Mouse (Mus musculus): ENCODE results near the gene Pnpla7.

The Pnpla7 gene

GRCm38 (mm10) chr2:24976960-24977359, 1.1 kb downstream of the Pnpla7 start:
- in situ Hi-C loops (cut with MboI; ENCODE audit: unreplicated experiment in 2 of 2): no loop called here

GRCm38 (mm10) chr2:24987762-24988161, 11.9 kb downstream of the Pnpla7 start:
- in situ Hi-C loops (cut with MboI; ENCODE audit: unreplicated experiment in 2 of 2): no loop called here

- in situ Hi-C loops (cut with MboI; ENCODE audit: unreplicated experiment in 2 of 2): no loop called here
Measured at GRCm38 (mm10) chr2:24995332-24995731, 19.5 kb downstream of the Pnpla7 start.

GRCm38 (mm10) chr2:24996471-24996870, 20.6 kb downstream of the Pnpla7 start:
- in situ Hi-C loops (cut with MboI; ENCODE audit: unreplicated experiment in 2 of 2): no loop called here

GRCm38 (mm10) chr2:25000544-25001235, 24.9 kb downstream of the Pnpla7 start:
- in situ Hi-C loops (cut with MboI; ENCODE audit: unreplicated experiment in 2 of 2): no loop called here

GRCm38 (mm10) chr2:25003946-25004786, 28.3 kb downstream of the Pnpla7 start:
- in situ Hi-C loops (cut with MboI; ENCODE audit: unreplicated experiment in 2 of 2): no loop called here

GRCm38 (mm10) chr2:25006767-25007166, 30.9 kb downstream of the Pnpla7 start:
- in situ Hi-C loops (cut with MboI; ENCODE audit: unreplicated experiment in 2 of 2): no loop called here

- in situ Hi-C loops (cut with MboI; ENCODE audit: unreplicated experiment in 2 of 2): no loop called here
Measured at GRCm38 (mm10) chr2:25008250-25008649, 32.4 kb downstream of the Pnpla7 start.

- in situ Hi-C loops (cut with MboI; ENCODE audit: unreplicated experiment in 2 of 2): no loop called here
Measured at GRCm38 (mm10) chr2:25022678-25023077, 46.8 kb downstream of the Pnpla7 start.

GRCm38 (mm10) chr2:25025109-25025508, 49.3 kb downstream of the Pnpla7 start:
- in situ Hi-C loops (cut with MboI; ENCODE audit: unreplicated experiment in 2 of 2): no loop called here

- in situ Hi-C loops (cut with MboI; ENCODE audit: unreplicated experiment in 2 of 2): no loop called here
Measured at GRCm38 (mm10) chr2:25034994-25035393, 59.2 kb downstream of the Pnpla7 start.

GRCm38 (mm10) chr2:25040089-25040488, 64.3 kb downstream of the Pnpla7 start:
- in situ Hi-C loops (cut with MboI; ENCODE audit: unreplicated experiment in 2 of 2): no loop called here

- in situ Hi-C loops (cut with MboI; ENCODE audit: unreplicated experiment in 2 of 2): no loop called here
Measured at GRCm38 (mm10) chr2:25050921-25051320, 75.1 kb downstream of the Pnpla7 start.

- in situ Hi-C loops (cut with MboI; ENCODE audit: unreplicated experiment in 2 of 2): no loop called here
Measured at GRCm38 (mm10) chr2:25051450-25051849, 75.6 kb downstream of the Pnpla7 start.

- in situ Hi-C loops (cut with MboI; ENCODE audit: unreplicated experiment in 2 of 2): no loop called here
Measured at GRCm38 (mm10) chr2:25053101-25053500, 77.3 kb downstream of the Pnpla7 start.

- in situ Hi-C loops (cut with MboI; ENCODE audit: unreplicated experiment in 2 of 2): no loop called here
Measured at GRCm38 (mm10) chr2:25054221-25055067, 78.6 kb downstream of the Pnpla7 start, which contains the start of gene Nsmf. Gene Nsmf, plus strand, starts transcription at chr2:25054355.

GRCm38 (mm10) chr2:25055068-25055405, 79.2 kb downstream of the Pnpla7 start:
- in situ Hi-C loops (cut with MboI; ENCODE audit: unreplicated experiment in 2 of 2): no loop called here

GRCm38 (mm10) chr2:25055409-25056155, 79.7 kb downstream of the Pnpla7 start:
- in situ Hi-C loops (cut with MboI; ENCODE audit: unreplicated experiment in 2 of 2): no loop called here

GRCm38 (mm10) chr2:25058926-25059325, 83.1 kb downstream of the Pnpla7 start:
- in situ Hi-C loops (cut with MboI; ENCODE audit: unreplicated experiment in 2 of 2): no loop called here

GRCm38 (mm10) chr2:25063523-25063922, 87.7 kb downstream of the Pnpla7 start:
- in situ Hi-C loops (cut with MboI; ENCODE audit: unreplicated experiment in 2 of 2): no loop called here
